21 mouse cellular contexts compared by ENCODE assay signal in genomic region chr13:111444325-111444724, GRCm38 (mm10). TPM values are rescaled to one million over a fixed set of nuclear protein-coding genes. Genes with fewer than 3 reads are reported as not detected.
A peak's percentile ranks its signal among the peaks of the same experiment; 100 is the strongest.
DNase-seq lines count a peak whose midpoint lies in the region; ATAC-seq and TF ChIP-seq lines count a peak whose summit lies in the region.
"Had no signal": no experiment of that assay in that cellular context is flagged by ENCODE, and none has a peak within 500 bp of the region (broad histone marks: within the 10 kb centered on the region; RNA-seq: fewer than 3 reads in every experiment).

No protein-coding gene starts in this region.

- H3K36me3 ChIP-seq in intestine, embryonic 15.5 days, result peaks cover 5% of the 10 kb centered on the region; the same call in 1 of the 2 replicates
- H3K36me3 ChIP-seq in intestine, postnatal 0 days (ENCODE audit: control insufficient read depth, insufficient read depth), result peaks cover 14% of the 10 kb centered on the region
- H3K36me3 ChIP-seq in midbrain, embryonic 11.5 days (ENCODE audit: control insufficient read depth, insufficient read depth, low read length), result peaks cover 4% of the 10 kb centered on the region; the same call in 1 of the 2 replicates
- H3K36me3 ChIP-seq in midbrain, embryonic 10.5 days, result peaks cover 35% of the 10 kb centered on the region
- no peaks in the 10 kb centered on the region for H3K36me3 ChIP-seq in intestine, embryonic 16.5 days (ENCODE audit: control insufficient read depth, insufficient read depth, low read length)

- no peak overlapping the region for H3K4me3 ChIP-seq in intestine, embryonic 15.5 days (replicated peaks)
- H3K4me3 ChIP-seq in intestine, postnatal 0 days (ENCODE audit: low read depth, low read length), result no peak overlapping the region
- no peak overlapping the region for H3K4me3 ChIP-seq in midbrain, embryonic 11.5 days (ENCODE audit: low read depth, low read length)
- no peak overlapping the region for H3K4me3 ChIP-seq in midbrain, embryonic 10.5 days
- H3K4me3 ChIP-seq in intestine, embryonic 16.5 days (ENCODE audit: low read length), result no peak overlapping the region

- peak; percentile 17 for DNase-seq in midbrain, embryonic 11.5 days (ENCODE audit: low spot score, missing footprints)
- no peak for DNase-seq in midbrain, embryonic 10.5 days (ENCODE audit: low spot score)
- DNase-seq in large intestine, adult 2 months (ENCODE audit: low read depth, low spot score), result peak; percentile 24
- DNase-seq in ovary, postnatal 36 days (ENCODE audit: low spot score), result no peak
- no peak for DNase-seq in right cerebral cortex, postnatal 10 days (ENCODE audit: low spot score in 2 of 2)
- DNase-seq: adrenal gland, adult 2 months; adrenal gland, adult 8-10 months; adrenal gland, postnatal 10 days; adrenal gland, postnatal 14 days; adrenal gland, postnatal 25 days; adrenal gland, postnatal 36 days; B cell, adult 2 months; cerebellum, adult 11 months; cerebellum, adult 11-12 months had no signal

- no peak for TF ChIP-seq CTCF in intestine, postnatal 0 days (IDR thresholded peaks at IDR 0.05; ENCODE audit: low read depth)

- ATAC-seq in intestine, embryonic 15.5 days, result peak; percentile 55; the same call in 1 of the 2 replicates
- no peak for ATAC-seq in intestine, postnatal 0 days
- no peak for ATAC-seq in midbrain, embryonic 11.5 days (ENCODE audit: low FRiP score)
- peak; percentile 53; the same call in 1 of the 2 replicates for ATAC-seq in intestine, embryonic 16.5 days
- ATAC-seq: activated CD4-positive, CD25-positive, alpha-beta regulatory T cell, adult 4 months; Patski had no signal

- no peak overlapping the region for H3K27ac ChIP-seq in intestine, embryonic 15.5 days
- no peak overlapping the region for H3K27ac ChIP-seq in intestine, postnatal 0 days (ENCODE audit: low read depth, low read length)
- H3K27ac ChIP-seq in midbrain, embryonic 11.5 days (ENCODE audit: low read depth, low read length), result no peak overlapping the region
- H3K27ac ChIP-seq in midbrain, embryonic 10.5 days (replicated peaks), result no peak overlapping the region
- H3K27ac ChIP-seq in intestine, embryonic 16.5 days (ENCODE audit: low read length), result no peak overlapping the region

- H3K4me1 ChIP-seq in intestine, embryonic 15.5 days (replicated peaks), result no peaks in the 10 kb centered on the region
- H3K4me1 ChIP-seq in intestine, postnatal 0 days (replicated peaks; ENCODE audit: control insufficient read depth, insufficient read depth, low read length), result no peaks in the 10 kb centered on the region
- H3K4me1 ChIP-seq in midbrain, embryonic 11.5 days (ENCODE audit: control insufficient read depth, insufficient read depth, low read length), result no peaks in the 10 kb centered on the region
- H3K4me1 ChIP-seq in midbrain, embryonic 10.5 days, result no peaks in the 10 kb centered on the region
- H3K4me1 ChIP-seq in intestine, embryonic 16.5 days (ENCODE audit: control insufficient read depth, insufficient read depth, low read length), result no peaks in the 10 kb centered on the region

- H3K9ac ChIP-seq in intestine, embryonic 15.5 days, result no peak overlapping the region
- no peak overlapping the region for H3K9ac ChIP-seq in intestine, postnatal 0 days (ENCODE audit: low read depth, low read length)
- no peak overlapping the region for H3K9ac ChIP-seq in midbrain, embryonic 11.5 days (ENCODE audit: low read length)
- H3K9ac ChIP-seq in intestine, embryonic 16.5 days (ENCODE audit: low read depth, low read length), result no peak overlapping the region

- H3K27me3 ChIP-seq in intestine, embryonic 15.5 days (replicated peaks), result no peaks in the 10 kb centered on the region
- H3K27me3 ChIP-seq in intestine, postnatal 0 days (replicated peaks; ENCODE audit: control insufficient read depth, insufficient read depth, low read length), result no peaks in the 10 kb centered on the region
- no peaks in the 10 kb centered on the region for H3K27me3 ChIP-seq in midbrain, embryonic 11.5 days (ENCODE audit: control insufficient read depth, insufficient read depth, low read length)
- H3K27me3 ChIP-seq in midbrain, embryonic 10.5 days (ENCODE audit: low read depth, poor library complexity, severe bottlenecking), result no peaks in the 10 kb centered on the region
- no peaks in the 10 kb centered on the region for H3K27me3 ChIP-seq in intestine, embryonic 16.5 days (replicated peaks; ENCODE audit: control insufficient read depth, insufficient read depth, low read length)
- H3K27me3 ChIP-seq: CH12.LX, Patski had no signal

- H3K9me3 ChIP-seq in intestine, embryonic 15.5 days, result no peaks in the 10 kb centered on the region
- H3K9me3 ChIP-seq in intestine, postnatal 0 days (ENCODE audit: control insufficient read depth), result no peaks in the 10 kb centered on the region
- no peaks in the 10 kb centered on the region for H3K9me3 ChIP-seq in midbrain, embryonic 11.5 days (ENCODE audit: control insufficient read depth, low read length)
- no peaks in the 10 kb centered on the region for H3K9me3 ChIP-seq in midbrain, embryonic 10.5 days (replicated peaks)
- no peaks in the 10 kb centered on the region for H3K9me3 ChIP-seq in intestine, embryonic 16.5 days (ENCODE audit: control insufficient read depth, low read length)
- H3K9me3 ChIP-seq: G1E had no signal

- no peak overlapping the region for H3K4me2 ChIP-seq in intestine, embryonic 15.5 days (replicated peaks)
- H3K4me2 ChIP-seq in intestine, postnatal 0 days (replicated peaks; ENCODE audit: low read depth), result no peak overlapping the region
- no peak overlapping the region for H3K4me2 ChIP-seq in midbrain, embryonic 11.5 days
- no peak overlapping the region for H3K4me2 ChIP-seq in intestine, embryonic 16.5 days (ENCODE audit: low read depth, low read length)

RNA-seq across cellular contexts. Expression of gene Gpbp1, which starts 45.6 kb away (rescaled TPM):
- 67.8 and 80.3 TPM in 2 replicates for polyA plus RNA-seq in intestine, embryonic 15.5 days (2015; fragmentation: Nextera tagmentation; extraction: Ambion mirVana)
- 33.2 and 36.3 TPM in 2 replicates for polyA plus RNA-seq in intestine, postnatal 0 days (2015; fragmentation: Nextera tagmentation; extraction: Ambion mirVana)
- polyA plus RNA-seq in midbrain, embryonic 11.5 days (2014; fragmentation: Nextera tagmentation; extraction: Ambion mirVana), result 153 and 159 TPM in 2 replicates
- 97.9 and 102 TPM in 2 replicates for polyA plus RNA-seq in midbrain, embryonic 10.5 days (2016; fragmentation: Nextera tagmentation; extraction: Ambion mirVana)
- 63.0 and 66.5 TPM in 2 replicates for polyA plus RNA-seq in intestine, embryonic 16.5 days (2015; fragmentation: Nextera tagmentation; extraction: Ambion mirVana)
- polyA plus RNA-seq in large intestine, adult 2 months (2012; rRNA removed), result 3.6 and 4.3 TPM in 2 replicates

Comparison
In these comparisons a context has a peak if more than half of its experiments do, and no peak if none do; other contexts are left out.
1. ATAC-seq: peak in intestine, embryonic 15.5 days (single experiment) and intestine, embryonic 16.5 days (single experiment); none in intestine, postnatal 0 days (single experiment) and midbrain, embryonic 11.5 days (single experiment).
2. DNase-seq: peak in midbrain, embryonic 11.5 days (single experiment) and large intestine, adult 2 months (single experiment); none in midbrain, embryonic 10.5 days (single experiment), ovary, postnatal 36 days (single experiment) and right cerebral cortex, postnatal 10 days (0 of 2).